Mouse (Mus musculus) thymus, postnatal 36 days (tissue): ENCODE results near the gene Alpl.

Source experiments
- DNase-seq, 2 experiments: peaks; one replicate each; pipeline ENCODE4 v3.0.0; 2022; ENCODE audit warnings: mixed read lengths in 2 of 2

The Alpl gene

DNA sequence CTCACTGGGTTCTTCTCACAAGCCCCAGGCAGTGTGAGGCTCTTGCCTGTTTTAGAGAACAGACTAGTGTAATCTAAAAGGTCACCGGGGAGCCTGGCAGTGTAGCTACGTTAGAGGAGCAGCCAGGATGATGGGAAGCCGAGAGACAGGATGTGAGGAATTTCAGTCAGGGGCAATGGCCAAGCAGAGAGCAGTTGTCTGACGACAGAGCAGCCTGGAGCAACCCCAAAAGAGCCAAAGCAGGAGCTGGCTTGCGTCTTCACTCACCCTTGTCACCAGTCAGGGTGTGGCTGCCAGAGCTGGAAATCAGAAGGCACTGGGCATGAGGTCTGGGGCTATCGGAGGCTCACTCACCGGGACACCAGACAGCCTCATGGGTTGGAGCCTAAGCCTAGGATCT, 26.5 kb downstream of the Alpl start:
- no peak for DNase-seq

DNA sequence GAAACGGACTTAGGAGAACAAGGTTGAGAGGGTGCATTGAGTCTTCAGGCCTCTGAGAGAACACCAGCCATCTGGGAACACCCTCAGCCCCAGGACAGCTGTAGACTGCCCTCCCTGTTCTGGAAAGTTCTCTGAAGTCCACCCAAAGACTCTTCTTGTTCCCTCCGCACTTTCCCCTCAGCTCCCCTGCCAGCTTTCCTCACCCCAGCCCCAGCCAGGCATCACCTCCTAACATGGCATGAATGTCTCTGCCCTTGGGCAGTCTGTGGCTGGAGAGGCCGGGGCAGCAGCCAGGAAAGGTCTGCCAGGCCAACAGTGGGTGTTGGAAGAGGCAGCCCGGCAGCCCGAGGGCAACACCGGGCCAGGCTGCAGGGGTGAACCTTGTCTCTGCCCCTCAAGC, 27.4 kb downstream of the Alpl start:
- no peak for DNase-seq

DNA sequence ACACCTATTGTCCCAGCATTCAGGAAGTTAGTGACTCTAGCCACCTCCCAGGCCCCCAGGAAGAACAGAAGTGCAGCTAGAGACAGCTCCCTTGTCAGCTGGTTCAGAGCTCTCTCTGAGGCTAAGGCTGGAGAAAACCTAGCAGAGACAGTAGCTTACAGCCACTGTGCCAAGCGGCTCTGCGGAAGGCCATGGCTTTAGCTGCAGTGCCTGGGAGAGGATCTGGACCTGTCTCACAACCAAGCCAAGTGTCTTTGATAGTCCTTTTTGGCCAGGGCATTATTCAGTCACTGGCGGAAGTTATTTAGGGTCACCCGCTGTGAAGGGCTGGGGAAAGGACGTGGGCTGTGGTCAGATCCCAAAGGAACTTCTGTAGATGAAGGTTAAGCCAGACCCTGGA, 27.8 kb downstream of the Alpl start:
- no peak for DNase-seq

DNA sequence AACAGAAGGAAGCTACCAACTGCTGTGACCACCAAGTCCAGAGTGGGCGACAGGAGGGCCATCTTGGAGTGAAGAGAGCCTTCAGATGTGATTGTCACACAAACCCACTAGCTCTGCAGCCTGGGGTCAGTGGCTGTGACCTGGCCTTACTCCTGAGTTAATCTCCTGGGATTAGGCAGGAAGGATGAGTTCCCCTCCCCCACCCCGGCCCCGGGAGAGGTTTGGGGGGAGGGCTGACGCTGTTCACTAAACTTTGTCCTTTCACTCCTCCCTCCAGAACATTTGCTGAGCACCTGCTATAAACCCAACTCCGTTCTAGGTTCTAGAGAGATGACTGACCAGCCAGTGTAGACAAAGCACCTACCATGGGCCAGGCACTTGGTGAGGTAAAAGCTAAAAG, 29.8 kb downstream of the Alpl start:
- DNase-seq, result no peak

DNA sequence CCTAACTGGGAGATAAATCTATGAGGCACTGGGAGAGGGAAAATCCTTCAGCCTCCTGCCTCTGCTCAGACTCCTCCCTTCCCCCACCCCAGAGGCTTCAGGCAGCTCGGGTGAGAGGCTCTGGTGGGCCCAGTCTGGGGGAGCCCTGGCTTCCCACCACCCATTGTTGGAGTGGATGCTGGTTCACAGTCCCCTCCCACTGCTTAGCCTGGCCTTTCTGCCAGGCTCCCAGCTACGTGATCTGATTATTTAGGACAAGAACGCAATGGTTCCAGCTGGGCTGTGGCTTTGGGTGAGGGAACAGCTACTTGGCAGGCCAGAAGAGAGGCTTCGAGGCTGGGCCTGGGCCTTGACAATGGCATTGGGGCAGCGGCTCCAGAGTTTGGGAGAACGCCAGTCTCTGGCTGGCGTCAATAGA, 30.6 kb downstream of the Alpl start:
- DNase-seq, result no peak

DNA sequence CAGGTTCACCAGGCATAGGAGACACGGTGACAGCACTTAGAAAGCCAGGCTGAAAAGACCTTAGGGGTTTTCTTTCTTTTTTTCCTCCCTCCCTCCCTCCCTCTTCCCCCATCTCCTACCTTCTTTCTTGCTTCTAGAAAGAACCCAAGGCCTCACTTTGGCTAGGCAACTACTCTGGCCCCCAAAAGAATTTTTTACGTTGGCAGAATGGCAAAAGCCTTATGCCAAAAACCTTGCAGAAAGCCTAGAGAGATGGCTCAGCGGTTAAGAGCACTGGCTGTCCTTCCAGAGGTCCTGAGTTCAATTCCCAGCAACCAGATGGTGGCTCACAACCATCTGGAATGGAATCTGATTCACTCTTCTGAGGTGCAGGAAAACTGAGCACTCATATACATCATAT, 31.6 kb downstream of the Alpl start:
- no peak for DNase-seq

DNA sequence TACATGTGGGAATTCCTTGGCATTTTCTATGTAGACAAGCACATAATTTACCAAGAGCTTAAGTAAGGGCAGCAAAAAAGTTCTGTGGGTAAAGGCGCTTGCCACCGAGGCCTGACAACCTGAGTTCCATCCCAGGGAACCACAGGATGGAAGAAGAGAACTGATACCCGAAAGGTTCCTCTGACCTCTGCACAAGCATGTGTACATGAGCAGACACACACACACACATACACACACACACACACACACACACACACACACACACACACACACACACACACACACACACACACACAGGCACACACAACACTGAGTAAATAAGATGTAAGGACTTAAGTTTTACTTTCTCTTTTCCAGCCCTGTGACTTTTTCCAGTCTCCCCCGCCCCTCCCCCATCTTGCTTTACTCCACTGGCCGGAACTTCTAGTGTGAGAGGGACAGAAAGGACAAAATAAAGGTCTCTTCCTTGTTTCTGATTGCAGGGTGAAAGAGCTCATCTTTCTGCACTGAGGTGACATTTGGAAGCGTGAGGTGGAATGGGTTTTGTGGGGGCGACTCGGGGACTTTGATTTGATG, 32.2 kb downstream of the Alpl start:
- DNase-seq, result no peak

DNA sequence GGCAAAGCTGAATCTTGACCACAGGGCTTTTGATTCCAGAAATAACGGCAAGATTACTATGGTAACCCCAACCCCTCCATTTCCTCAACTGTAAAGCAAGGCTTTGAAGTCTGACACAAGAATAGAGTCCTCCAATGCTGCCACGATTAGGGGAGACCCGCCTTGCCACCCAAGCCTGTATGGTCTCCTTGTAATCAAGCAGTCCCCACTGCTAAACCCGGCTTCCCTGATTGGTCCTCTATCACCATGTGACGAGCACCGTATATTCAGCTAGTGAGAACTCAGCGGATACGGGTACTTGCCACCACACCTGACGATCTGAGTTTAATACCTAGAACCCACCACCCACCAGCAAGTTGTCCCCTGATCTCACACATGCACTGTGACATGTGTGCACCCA, 33.3 kb downstream of the Alpl start:
- peak in 1 of 2 experiments; percentile 16 for DNase-seq

DNA sequence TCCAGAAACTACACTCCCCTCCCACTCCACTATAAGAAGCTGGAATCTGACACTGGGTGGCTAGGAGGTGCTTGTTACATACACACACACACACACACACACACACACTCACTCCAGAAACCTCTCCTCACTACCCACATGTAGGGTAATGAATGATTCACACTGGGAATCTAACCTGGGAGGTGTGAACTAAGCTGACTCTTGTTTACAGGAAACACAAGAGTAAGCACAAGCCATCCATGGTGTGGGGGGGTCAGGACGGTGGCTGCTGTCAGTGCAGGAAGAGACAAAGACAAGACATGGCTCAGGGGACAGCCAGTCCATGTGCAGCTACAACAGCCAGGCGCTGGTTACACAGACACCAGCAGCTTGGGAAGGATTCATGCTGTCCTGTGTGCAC, 41.7 kb downstream of the Alpl start:
- no peak for DNase-seq

DNA sequence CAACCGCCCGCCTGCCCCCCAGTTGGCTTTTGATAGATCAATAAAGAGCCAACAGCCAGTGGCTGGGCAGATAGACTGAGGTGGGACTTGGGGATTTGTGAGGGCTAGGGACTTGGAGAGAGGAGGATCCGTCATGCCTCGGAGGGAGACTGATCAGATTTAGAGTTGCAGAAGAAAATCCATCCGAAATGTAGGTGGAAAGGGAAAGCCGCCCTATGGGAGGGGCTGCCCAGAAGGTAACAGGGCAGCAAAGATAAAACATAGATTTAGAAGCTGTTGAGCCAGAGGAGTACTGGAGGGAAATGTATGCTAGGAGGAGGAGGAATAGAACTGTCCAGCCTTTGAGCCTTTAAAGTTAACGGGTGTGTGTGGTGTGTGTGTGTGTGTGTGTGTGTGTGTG, 43.0 kb downstream of the Alpl start:
- DNase-seq, result no peak

DNA sequence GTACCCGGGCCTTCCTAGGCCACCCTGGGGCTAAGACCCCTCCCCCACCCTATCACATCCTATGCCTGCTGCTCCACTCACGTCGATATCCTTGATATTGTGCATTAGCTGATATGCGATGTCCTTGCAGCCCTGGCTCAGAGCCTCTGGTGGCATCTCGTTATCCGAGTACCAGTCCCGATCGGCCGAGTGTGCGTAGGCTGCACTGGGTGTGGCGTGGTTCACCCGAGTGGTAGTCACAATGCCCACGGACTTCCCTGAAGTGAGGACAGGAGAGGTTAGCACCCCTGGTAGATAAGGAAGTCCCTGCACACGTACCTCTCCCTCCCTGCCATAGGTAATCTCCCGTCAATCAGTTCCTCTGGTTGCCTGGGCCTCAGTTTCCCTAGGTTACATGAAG, 43.7 kb downstream of the Alpl start:
- no peak for DNase-seq

DNA sequence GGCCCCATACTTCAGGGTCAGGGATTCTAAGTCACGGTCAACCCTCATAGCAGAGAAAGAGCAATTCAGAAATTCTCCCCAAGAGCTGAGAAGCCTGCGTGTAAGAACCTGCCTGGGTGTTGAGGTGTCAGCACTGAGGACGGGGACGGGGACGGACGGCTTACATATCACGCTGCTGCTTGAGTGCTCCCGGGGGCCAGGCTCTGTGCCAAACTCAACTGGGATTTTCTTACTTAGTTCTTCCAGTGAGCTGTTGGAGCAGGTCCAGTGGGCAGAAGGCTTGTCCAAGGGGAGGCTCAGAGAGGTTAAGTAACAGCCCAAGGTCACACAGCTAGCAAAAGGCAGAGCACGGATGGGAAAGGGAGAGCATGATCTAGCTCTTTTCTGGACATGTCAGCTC, 44.5 kb downstream of the Alpl start:
- DNase-seq, result no peak

DNA sequence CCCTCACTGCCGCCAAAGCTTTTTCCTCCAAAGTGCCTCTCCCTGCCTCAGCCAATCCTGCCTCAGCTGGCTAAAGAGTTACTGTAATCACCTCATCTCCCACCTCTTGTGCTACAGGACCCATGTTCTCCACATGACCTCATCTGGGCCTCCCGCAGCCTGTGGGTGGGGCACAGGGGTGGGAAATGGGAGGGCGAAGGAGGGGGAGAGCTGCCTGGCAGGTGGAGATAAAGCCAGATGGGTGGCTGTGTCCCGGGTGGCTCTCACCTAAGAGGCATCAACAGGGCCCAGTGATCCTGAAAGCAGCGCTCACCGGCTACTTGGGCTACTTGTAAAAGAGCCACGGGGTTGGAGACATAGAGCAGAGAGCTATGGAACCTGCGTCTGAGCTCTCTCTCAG, 44.9 kb downstream of the Alpl start:
- no peak for DNase-seq

DNA sequence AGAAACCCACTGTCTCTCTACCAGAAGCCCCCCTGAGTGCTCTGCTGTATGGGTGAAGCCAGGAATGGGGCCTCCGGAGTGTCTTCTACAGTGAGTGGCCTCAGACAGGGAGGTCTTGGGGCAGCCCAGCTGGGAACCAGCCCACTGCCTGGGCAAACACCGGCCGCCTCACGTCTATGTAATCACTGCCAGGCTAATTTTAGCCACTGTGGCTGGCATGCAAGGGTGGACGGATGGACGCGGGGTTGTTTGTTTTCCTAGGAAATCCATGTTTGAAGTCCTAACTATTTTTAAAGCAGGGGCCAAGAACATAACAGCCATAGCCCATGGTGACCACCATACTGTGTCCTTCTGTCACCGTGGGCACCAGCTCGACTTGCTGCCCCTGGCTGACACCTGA, 46.1 kb downstream of the Alpl start:
- DNase-seq, result no peak

DNA sequence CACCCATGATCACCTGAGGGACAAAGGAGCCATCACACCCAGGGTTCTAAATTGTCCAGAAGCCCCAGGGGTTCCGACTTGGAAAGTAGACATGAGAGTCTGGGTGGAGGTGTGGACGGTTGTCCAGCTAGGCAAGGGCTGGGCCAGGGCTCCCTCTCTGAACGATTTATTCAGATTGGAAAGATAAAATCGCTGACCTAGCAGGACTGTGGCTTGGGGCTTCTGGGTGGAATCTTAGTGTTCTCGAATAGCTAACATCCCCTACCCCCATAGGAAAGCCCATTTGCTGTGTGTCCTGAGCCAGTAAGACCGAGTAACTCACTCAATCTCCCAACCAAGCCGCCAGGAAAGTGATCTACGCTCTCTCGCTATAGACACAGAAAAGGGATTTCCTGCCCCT, 46.5 kb downstream of the Alpl start:
- DNase-seq, result no peak

DNA sequence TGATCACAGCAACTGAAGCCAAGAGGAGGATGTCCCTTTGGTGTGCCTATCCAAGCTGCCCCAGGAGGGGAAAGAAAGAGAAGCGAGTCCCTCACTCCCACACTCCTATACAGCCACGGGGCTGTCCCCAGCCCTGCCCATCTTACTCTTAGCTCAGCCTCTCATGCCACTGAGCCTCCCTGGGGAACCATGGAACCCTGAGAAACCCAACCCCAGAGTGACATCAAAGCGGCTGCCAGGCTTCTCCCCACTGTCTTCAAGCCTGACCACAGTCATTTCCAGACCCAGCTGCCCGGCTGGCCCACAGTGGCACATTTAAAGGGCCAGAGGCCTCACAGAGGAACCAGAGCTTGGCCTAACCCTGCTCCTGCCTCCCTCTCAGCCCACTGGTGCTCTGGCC, 47.5 kb downstream of the Alpl start:
- DNase-seq, result no peak

DNA sequence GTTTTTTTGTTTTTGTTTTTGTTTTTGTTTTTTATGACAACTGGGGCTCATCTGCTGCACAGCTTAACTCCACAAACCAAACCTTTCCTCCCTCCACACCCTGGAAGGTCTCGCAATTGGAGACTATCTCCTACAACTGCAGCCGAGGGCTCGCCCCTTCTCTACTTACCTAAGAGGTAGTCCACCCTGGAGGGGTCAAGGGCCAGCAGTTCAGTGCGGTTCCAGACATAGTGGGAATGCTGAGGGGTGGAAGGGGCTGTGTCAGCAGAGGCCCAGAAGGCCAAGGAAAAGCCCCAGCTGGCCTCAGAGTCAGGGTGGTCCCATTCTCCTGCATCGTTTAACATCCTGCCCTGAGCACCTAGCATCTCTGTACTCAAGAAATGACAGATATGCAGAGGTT, 48.6 kb downstream of the Alpl start:
- DNase-seq, result no peak

DNA sequence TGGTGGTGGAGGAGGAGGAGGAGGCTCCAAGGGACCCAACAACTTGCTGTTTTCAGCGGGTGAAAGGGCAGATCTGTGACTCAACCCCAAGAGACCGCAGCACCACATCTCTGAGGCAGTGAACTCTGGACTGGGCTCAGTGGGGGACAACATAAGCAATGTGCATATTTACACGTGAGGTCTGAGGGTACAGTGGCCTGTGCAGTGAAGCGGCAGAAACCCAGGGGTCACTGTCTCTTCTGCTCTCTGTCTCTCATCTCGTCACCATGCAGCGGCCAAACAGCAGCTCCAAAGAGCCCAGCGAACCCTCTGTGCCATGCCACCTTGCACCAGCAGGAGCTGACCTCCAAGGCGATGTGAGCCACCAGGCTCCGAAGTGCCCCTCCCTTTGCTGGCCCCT, 49.1 kb downstream of the Alpl start:
- DNase-seq, result no peak

DNA sequence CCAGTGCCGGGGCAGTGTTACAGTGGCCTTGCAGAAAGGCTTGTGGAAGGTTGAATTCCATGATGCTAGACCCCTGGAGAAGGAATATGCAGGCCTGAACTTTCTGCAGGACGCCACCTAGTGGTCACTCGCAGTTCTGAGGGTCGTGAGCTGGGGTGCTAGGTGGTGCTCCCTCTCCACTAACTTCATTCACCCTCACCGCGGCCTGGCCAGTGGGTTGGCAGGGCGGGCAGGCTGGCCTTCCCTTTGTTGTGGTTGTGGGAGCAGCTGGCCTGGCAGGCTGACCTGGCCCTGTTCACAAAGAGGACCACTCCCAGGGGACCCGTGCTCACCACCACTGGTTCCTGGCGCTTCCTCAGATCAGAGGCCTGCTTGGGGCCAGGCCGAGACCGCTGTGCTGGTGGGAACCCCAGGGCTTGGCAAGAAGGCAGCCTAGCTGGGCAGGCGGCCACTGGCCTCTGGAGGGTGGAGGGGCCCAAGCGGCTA, 51.7 kb downstream of the Alpl start:
- no peak for DNase-seq

DNA sequence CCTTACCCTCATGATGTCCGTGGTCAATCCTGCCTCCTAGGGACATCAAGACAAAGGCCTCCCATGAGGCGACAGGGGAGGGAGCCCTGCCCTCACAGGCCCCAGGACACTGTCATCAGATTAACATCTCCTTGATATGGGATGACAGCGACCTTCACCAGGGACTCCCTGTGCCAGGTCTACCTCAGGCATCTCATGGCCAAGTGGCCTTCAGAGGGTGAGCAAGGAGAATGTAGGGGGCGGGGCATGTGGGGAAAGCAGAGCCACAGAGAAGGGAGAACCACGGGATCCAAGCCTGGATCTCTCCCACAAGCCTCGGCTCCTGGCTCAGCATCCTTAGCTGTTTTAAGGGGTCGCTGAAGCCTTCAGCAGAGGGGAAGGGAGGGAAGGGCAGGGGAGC, 52.4 kb downstream of the Alpl start:
- DNase-seq, result no peak

DNA sequence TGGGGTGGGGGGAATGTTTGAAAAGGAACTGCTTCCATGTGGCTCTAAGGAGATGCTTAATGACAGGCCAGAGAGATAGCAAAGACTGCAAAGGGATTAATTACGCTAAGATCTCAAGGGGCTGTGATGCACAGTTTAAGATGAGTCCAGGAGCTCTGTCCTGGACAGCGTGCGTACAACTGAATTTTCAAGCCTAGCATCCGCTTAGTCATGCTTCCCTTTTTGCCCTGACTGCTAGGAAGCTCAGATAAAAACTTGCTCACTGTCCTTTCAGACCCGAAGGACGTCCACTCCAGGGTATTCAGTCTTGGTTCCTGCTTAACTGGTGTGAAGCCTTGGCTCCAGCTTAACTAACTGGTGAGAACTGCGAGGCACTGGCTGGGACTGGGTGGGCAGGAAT, 55.8 kb downstream of the Alpl start:
- DNase-seq, result no peak

DNA sequence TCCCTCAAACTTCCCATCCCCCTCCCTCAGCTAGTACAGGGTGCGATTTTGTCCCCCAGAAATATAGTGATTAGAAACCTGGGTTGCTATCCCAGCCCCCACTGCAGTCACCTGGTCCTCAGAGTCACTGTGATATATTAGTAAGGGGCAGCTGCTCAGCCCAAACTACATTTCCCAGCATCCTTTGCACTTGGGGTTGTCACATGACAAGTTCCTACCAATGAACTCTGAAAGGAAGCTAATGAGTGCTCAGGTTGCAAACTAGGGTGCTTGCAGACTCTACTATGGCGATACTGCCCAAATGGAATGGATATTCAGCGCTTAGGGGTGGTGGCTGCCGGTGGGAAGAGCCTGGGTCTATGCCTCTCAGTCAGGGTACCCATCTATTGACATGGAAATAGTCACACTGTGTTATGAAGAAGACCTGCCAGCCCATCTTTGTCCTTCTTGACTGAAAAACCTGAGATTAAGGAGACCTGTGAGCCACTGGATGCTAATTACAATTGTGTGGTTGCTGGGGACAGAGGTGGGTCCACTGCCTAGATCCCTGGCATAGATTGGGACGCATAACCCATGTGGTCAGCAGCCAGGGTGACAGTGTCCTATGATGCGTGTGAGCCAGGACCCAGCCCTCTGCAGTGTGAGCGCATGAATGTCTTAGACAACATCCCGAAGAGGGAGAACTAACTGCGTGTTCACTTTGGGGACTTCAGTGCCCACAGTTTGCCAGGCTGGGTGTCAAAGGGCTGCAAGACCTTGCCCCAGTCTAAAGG, 56.8 kb downstream of the Alpl start:
- no peak for DNase-seq

DNA sequence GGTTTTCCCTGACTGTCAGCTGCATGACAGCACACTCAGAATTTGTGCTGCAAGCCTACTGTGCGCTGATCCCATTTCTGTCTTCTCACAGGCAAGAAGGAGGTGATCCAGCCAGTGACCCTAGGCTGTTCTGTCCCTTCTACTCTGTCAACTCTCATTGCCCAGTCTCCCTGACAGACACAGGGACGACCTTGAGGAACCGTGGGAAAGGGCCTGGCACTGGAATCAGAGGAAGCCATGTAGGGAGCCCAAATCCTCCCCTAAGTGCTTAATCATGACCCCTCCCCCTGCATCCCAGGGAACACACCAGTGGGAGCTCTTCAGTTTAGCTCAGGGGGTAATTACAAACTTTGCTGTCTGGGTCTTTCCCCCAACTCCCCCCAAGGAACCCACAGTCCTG, 58.4 kb downstream of the Alpl start:
- DNase-seq, result no peak

DNA sequence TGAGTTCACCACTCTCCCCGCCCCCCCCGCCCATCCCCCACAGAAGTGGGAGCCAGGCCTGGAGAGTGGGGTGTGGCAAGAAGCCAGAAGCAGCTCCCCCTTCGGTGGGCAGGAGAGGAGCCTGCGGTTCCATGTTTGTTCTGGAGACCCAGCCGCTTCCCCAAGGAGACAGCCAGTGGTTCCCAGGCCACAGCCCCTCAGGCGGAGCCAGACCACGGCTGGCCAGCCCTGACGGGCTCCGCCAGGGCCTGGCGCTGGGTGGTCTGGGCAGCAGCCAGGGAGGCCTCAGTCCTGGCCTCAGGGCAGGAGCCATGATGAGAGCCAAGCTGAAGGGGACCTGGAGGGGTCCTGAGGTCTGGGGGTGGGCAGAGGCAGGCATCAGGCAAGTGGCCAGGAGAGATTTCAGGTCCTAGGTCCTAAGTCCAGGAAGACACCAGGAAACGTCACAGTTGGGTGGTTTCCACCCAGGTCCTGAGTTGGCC, 59.9 kb downstream of the Alpl start:
- no peak for DNase-seq

DNA sequence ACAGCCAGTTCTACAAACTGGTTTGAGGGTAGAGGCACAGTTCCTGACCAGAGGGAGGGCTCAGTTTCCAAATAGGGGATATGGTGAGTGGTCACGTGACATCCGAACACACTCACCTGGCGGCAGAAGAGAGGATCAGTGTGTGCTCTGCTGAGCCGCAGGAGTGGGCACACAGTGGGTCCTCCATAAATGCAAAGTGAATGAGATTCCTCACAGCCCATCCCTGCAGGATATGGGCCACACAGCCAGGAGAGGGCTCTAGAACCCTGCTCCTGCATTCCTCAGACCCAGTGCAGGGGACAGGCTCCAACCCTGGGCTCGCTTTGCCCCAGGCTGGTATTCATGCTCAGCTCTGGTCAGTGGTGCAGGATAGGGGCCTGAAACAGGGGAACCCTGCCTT, 62.7 kb downstream of the Alpl start:
- DNase-seq, result no peak
